Mouse (Mus musculus): ENCODE results near the gene Edem3.

- TF ChIP-seq CTCF (IDR thresholded peaks at IDR 0.05; ENCODE audit: extremely low read depth, insufficient read depth, low read length): no peak
- TF ChIP-seq POLR2A (IDR thresholded peaks at IDR 0.05; ENCODE audit: extremely low read depth, insufficient read depth, low read length): no peak
Measured at GRCm38 (mm10) chr1:151783403-151783802, 28.2 kb downstream of the Edem3 start.

Data from cortical plate, adult 2 months (tissue).